Mouse (Mus musculus) layer of hippocampus, adult 8-10 months (tissue): ENCODE data around the gene Il17c. TPM values are rescaled to one million over a fixed set of nuclear protein-coding genes. Genes with fewer than 3 reads are reported as not detected.
A peak's percentile ranks its signal among the peaks of the same experiment; 100 is the strongest.

Experiments used
- DNase-seq, 2 experiments: peaks; one replicate each; pipeline ENCODE4 v3.0.0; 2022; ENCODE audit warnings: low spot score in 2 of 2
- microRNA-seq, 2 experiments: library from miRNA; unstranded; fragments of <30 nt; microRNA quantifications; one replicate each; pipeline ENCODE4 v1.2.0; 2022
- total RNA-seq, 4 experiments: library from RNA; stranded (reverse); gene quantifications; 2 replicates each; pipeline ENCODE4 v1.2.4; 2022

Il17c gene
- total RNA-seq, 4 experiments from 2014 or later, result not detected

DNA sequence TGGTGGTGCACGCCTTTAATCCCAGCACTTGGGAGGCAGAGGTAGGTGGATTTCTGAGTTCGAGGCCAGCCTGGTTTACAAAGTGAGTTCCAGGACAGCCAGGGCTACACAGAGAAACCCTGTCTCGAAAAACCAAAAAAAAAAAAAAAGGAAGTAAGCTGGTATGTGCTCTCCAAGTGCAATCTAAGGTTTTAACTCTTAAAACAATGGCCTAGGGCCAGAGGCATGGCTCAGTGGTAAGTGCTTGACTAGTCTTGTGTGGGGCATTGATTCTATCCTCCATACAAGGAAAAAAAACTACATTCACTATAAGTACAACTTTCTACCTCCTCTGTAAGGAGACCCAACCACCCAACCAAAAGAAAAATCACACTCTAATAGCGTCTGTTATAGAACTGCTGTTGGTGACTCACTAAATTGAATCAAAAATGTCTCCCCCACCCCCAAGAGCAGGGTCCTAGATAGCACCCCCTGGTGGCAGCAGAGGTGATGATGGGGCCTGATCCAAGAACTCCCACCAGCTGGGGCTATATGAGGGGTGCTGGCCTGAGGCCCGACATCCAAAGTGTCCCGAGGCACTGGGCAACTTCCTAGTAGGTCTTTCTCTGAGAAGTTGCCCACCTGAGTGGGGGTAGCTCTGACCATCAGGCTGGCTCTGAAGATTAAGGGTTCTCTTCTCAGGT is 37.5 kb downstream of the Il17c start:
- no peak for DNase-seq

DNA sequence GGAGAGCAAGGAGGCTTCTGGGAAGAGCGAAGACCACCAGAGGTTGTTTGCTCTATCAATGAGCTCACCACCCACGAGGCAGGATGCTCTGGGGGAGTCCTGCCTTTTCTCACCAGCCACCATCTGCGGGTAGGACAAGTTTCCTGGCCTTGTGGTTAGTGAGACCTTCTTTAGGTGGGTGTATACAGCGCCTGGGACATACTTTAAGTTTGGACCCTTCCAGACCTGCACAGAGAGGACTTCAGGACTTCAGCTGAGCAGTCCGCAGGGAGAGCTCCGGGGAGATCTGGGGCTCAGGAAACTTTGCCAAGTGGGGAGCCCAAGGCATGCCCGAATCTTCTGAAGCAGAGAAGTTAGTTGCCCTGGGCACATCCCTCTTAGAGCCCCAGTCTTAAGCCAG is 38.2 kb downstream of the Il17c start:
- no peak for DNase-seq

DNA sequence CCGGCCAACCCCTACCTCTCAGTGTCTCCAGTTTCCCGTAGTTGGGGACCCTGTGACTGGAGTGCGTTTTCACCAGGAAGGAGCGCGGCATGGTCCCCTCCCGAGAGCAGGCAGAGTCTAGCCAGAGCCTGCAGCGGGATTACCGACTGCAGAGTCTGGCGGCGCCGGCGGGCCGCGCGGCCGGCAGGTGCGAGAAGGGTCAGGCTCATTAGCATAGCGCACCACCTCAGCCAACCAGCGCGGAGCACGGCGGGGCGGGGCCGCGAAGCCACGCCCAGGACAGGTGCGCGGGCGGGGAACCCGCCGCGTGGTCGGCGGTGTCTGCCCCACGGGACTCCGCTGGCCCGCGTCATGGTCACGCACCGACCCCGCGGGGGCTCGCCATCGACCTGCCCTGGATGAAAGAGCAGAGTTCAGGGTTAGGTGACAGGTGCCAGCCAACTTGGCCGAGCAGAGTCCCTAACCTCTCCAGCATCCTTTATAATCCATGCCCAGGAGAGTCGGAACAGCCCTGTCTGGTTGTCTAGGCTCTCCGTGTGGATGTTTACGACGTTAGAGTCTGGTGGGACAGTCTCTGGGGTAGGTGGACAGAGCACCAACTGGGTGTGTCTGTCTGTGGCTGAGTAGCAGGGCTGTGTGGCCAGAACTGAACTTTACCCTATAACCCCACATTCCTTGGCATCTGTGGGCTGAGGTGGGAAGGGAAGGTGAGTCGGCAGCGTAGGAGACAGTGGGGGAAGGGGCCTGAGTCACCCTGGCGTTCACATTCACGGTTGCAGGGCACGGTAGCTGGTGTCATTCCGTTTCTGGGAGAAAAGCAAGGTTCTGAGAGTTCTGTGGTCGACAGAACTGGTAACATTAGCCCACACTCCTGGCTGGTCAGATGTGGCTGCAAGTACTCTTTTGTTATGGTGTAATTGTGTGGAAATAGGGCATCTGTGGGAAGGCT is 39.0 kb downstream of the Il17c start, which contains the start of gene Snai3:
Snai3 (minus strand) TSS at position 210 of the 949 bp plus-strand sequence.
- DNase-seq, result no peak

DNA sequence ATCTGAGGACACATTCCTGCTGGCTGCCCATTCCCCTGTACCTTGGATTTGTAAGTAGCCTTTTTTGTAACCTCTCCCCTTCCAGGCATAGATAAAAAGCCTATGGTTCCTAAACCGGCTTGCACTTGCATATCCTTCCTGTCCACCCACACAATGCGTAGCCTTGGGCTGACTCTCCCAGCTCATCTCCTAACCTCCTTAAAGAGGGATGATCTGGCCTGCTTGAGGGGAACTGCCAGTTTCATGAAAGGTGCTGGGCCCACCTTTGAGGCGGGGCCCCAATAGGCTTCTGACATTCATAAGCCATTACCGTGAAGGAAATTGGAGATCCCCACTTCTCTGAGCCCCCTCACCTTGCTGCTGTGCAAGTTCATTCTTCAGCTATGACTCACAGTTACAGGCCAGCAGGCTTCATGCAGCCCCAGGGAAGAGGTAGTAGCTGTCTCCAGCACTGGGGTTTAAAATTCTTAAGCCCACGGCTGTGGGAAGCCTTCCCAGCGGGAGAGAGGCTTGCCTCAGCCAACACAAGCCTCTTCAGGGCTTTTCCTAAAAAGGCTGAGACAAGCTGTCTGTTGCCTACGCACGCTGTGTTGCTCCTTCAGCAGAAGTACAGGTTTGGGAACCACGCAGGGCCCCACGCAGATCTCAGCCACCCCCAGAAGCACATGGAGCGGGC is 39.8 kb downstream of the Il17c start:
- peak; percentile 56 to 63 for DNase-seq

DNA sequence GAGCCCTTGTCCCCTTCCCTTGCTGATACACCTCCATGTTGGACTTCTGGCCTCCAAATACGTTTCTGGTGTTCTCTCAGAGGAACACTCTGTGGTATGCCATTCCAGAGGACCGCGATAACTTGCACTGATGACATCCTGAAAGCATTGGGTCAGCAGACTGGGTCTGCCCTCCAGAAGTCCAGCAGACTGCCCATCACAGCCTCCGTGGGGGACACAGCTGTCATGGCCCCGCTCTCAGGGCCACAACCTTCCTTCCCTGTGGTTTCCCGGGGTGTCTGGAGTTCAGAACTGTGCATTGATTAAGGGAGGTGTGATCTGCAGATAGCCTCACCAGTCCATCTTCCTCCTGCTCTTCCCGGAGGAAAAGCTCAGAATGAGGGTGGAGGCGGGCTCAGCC is 40.7 kb downstream of the Il17c start:
- DNase-seq, result no peak

DNA sequence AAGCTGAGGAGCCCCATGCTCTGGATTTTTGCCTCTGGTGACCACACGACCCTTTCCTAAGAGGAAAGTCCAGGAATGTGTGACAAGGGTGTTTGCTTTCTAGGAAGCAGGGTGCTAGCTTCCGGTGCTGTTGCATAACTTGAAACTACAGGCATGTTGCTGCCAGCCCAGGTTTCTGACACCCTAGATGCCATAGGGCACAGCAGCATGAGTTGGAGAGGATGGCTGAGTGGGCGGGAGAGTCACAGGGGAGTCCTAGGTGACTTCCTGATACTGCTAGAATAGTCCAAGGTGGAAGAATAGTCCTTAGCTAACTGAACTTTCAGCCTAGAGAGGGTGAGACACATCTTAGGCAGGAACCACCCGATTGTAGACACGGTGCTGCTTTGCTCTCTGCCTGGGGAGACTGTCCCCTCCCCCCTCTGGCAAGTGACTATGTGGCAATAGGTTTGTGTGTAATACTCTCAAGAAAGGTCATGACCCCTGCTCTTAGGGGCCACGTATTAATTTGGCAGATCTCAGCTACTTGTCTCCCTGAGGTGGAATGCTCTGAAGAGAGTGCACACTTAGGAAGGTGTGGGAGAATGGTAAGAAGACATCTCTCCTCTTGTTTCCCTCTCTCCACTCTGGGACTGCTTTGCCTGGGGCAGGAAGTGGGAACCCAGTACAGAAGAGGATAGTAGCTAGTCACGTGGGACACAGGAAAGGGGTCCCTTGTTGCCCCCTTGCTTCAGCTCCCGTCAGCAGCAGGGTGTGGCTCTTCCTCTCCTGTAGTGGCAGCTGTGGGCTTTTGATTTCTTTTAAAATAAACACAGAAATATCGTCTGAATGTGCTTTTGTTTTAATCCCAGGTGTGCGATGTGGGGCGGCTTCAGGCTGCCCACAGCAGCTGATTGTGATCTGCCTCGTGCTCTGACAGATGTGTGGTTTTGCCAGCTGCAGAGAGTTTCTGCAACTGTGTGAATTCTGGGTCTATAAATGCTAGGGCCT is 42.1 kb downstream of the Il17c start:
- DNase-seq, result no peak

DNA sequence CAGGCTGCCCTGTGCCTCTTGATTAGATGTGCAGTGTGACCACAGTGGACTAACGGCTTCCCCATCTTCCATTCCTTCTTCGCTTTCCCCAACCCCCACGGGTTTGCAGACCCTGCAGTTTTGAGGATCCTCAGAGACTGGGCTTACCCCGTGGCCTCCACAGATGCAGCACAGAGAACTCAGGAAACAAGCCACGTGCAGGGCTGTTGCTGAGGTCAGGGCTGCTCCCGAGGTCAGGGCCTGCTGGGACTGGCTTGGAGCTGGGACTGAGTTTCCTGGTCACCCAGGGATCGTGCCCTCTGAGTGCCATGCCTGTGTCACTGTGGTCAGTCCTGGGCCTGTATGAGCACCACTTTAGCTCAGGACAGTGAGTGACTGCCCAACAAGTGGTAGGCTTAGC is 43.2 kb downstream of the Il17c start:
- no peak for DNase-seq

DNA sequence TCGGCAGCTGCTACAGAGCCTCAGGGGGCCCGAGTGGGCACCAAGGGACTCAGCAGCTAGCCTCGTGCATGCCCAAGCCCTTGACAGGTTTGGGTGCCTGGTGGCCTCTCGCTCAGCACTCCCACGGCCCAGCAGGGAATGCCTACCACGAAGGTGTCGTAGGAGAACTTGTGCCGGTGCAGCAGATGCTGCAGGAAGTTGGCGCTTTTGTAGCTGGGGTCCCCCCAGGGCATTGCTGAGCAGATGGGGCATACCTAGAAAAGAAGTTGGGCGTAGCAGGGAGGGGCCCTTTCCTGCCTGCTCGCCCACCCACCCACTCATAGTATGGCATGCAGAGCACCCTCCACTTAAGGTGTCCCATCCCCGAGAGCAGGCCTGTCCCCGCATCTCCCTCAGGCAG is 46.0 kb downstream of the Il17c start:
- no peak for DNase-seq

DNA sequence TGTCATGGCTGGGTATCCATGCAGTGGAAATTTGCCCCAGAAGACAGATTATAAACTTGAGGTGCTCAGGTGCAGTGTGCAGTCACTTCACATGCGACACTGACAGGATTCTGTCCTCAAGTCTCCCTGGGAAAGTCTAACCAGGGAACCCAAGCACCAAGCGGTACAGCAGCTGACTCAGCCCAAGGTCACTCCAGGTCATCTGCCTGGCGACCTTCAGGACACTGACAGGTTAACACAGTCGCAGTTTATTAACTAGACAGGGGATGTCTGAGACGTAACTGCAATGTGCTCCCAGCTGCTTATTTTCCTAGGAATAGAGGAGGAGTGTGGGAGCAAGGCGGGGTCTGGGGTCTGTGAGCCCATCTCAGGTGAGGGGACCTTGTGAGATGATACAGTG is 47.6 kb downstream of the Il17c start:
- no peak for DNase-seq

DNA sequence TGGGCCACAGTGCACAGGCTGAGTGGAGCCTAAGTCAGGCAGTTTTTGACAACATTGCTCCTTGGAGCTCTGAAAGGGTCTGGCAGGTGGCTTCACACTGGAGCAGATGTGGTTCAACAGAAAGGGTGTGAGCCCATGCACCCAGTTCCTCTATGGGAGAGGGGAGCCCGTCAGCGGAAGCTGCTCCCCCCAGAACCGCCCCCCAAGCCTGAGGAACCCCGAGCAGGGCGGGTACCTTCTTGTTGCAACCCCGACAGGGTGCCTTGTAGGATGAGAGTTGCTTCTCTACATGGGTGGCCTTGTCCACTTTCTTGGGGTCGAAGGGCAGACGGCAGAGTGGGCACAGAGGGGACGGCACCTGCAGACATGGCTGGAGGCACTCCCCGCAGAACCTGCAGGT is 48.1 kb downstream of the Il17c start:
- no peak for DNase-seq

DNA sequence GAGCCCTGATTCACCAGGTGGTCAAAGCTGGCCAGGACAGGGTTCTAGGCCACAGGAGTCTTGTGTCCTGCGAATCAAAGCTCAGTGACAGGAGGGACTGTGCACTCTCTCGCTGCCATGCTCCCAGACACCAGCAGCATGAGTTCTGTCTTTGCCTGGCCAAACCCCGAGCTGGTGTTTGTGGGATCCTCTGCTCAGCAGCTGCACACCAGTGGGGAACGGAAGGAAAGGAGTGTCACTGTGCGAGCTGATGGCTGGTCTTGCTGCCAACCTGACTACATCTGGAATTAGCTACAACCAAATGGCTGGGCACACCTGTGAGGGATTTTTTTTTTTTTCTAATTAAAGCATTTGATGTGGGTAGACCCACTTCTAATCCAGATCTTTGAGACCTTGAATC is 48.9 kb downstream of the Il17c start:
- no peak for DNase-seq

Small RNAs within 50 kb of the gene (microRNA-seq; reads per million reads assigned to microRNA genes)
- gene Gm24366, result 0 reads per million in 2 experiments

Other genes with a start within 250 kb of the Il17c start
- 10 to 100 TPM; 37.3 to 45.5 (median 41.5) TPM for gene Zfpm1, start 139.9 kb upstream of the Il17c start, total RNA-seq
- 1 to 10 TPM in 3 of 4 experiments, under 1 TPM in 1; 0.31 to 1.8 (median 1.4) TPM for gene Trhr2, start 61.3 kb upstream of the Il17c start, total RNA-seq
- 10 to 100 TPM; 39.6 to 42.7 (median 40.9) TPM for gene Zc3h18, start 45.4 kb upstream of the Il17c start, total RNA-seq
- gene Cyba, start 10.9 kb downstream of the Il17c start, total RNA-seq, result 10 to 100 TPM in 3 of 4 experiments, 1 to 10 TPM in 1; 7.4 to 54.9 (median 25.7) TPM
- 10 to 100 TPM; 19.0 to 36.1 (median 25.0) TPM for gene Mvd, start 21.4 kb downstream of the Il17c start, total RNA-seq
- not detected for gene Snai3, start 38.7 kb downstream of the Il17c start, total RNA-seq
- 10 to 100 TPM; 26.9 to 40.7 (median 31.3) TPM for gene Rnf166, start 54.0 kb downstream of the Il17c start, total RNA-seq
- 10 to 100 TPM; 23.4 to 31.5 (median 27.6) TPM for gene Ctu2, start 54.1 kb downstream of the Il17c start, total RNA-seq
- 1 to 10 TPM; 4.6 to 7.0 (median 4.9) TPM for gene Piezo1, start 129.3 kb downstream of the Il17c start, total RNA-seq
- 1 to 10 TPM; 1.4 to 2.4 (median 1.7) TPM for gene Cdt1, start 146.0 kb downstream of the Il17c start, total RNA-seq
- 10 to 100 TPM; 56.8 to 69.3 (median 60.2) TPM for gene Aprt, start 154.9 kb downstream of the Il17c start, total RNA-seq
- gene Galns, start 189.4 kb downstream of the Il17c start, total RNA-seq, result 10 to 100 TPM in 2 of 4 experiments, 1 to 10 TPM in 2; 8.0 to 16.5 (median 11.9) TPM
- gene Trappc2l, start 189.6 kb downstream of the Il17c start, total RNA-seq, result 10 to 100 TPM; 72.6 to 90.6 (median 75.3) TPM
- gene Pabpn1l, start 200.7 kb downstream of the Il17c start, total RNA-seq, result not detected